Mouse (Mus musculus) limb, embryonic 14.5 days (tissue): ENCODE measurements around the gene Mt1. TPM values are rescaled to one million over a fixed set of nuclear protein-coding genes. Genes with fewer than 3 reads are reported as not detected.

Source experiments
- ATAC-seq: fragments of 200-750 bp; cut with Nextera tagmentation; 2 replicates; pipeline ENCODE4 v1.8.0; 2017; ENCODE audit warnings: low read depth, moderate number of reproducible peaks, moderate TSS enrichment; ENCODE audit not compliant: low FRiP score
- DNase-seq: peaks from one replicate; pipeline ENCODE4 v3.0.0-alpha.2; 2015; ENCODE audit warnings: low spot score
- H3K27ac ChIP-seq: fragments of 300-500 bp; sonication (generic); replicated peaks from 2 replicates; pipeline ENCODE4 v1.5.1; 2014; ENCODE audit warnings: low read depth, mild to moderate bottlenecking, low read length, moderate library complexity, mixed read lengths
- H3K27me3 ChIP-seq: fragments of 300-500 bp; sonication (generic); 2 replicates; pipeline ENCODE4 v1.6.1; 2014; ENCODE audit warnings: low read length, mixed read lengths; ENCODE audit not compliant: control insufficient read depth, insufficient read depth
- H3K36me3 ChIP-seq: fragments of 300-500 bp; sonication (generic); 2 replicates; pipeline ENCODE4 v1.6.1; 2014; ENCODE audit warnings: mild to moderate bottlenecking, low read length, moderate library complexity, mixed read lengths; ENCODE audit not compliant: control insufficient read depth, insufficient read depth
- H3K4me1 ChIP-seq: fragments of 300-500 bp; sonication (generic); 2 replicates; pipeline ENCODE4 v1.6.1; 2014; ENCODE audit warnings: antibody characterized with exemption, low read length, mixed read lengths; ENCODE audit not compliant: control insufficient read depth, insufficient read depth
- H3K4me2 ChIP-seq: fragments of 300-500 bp; sonication (generic); replicated peaks from 2 replicates; pipeline ENCODE4 v1.6.1; 2014; ENCODE audit warnings: low read depth, mild to moderate bottlenecking, low read length, moderate library complexity; ENCODE audit not compliant: severe bottlenecking
- H3K4me3 ChIP-seq: fragments of 300-500 bp; sonication (generic); replicated peaks from 2 replicates; pipeline ENCODE4 v1.5.1; 2014; ENCODE audit warnings: low read length
- H3K9ac ChIP-seq: fragments of 300-500 bp; sonication (generic); 2 replicates; pipeline ENCODE4 v1.6.1; 2014; ENCODE audit warnings: mild to moderate bottlenecking, low read depth, low read length, moderate library complexity; ENCODE audit not compliant: severe bottlenecking
- H3K9me3 ChIP-seq: fragments of 300-500 bp; sonication (generic); 2 replicates; pipeline ENCODE4 v1.6.1; 2016; ENCODE audit warnings: low read length; ENCODE audit not compliant: control insufficient read depth
- POLR2A ChIP-seq: fragments of 200-500 bp; IDR thresholded peaks from 2 replicates; pipeline ENCODE4 v1.8.0; 2012; ENCODE audit warnings: inconsistent platforms, mild to moderate bottlenecking, moderate library complexity, borderline replicate concordance; ENCODE audit not compliant: insufficient read depth, insufficient read length; ENCODE audit errors: extremely low read depth
- WGBS: fragments of 180-500 bp; shearing (Covaris S2); extraction: QIAGEN DNeasy Blood & Tissue Kit; methylation state at CpG from one replicate; pipeline ENCODE4 v1.1.7; 2014; 5-methylcytosine and 5-hydroxymethylcytosine counted together
- polyA plus RNA-seq, 2 experiments: library from polyadenylated mRNA; depleted of rRNA in 1 of 2; stranded (reverse) in 1 of 2; unstranded in 1 of 2; fragments of >200 nt; fragmentation: Nextera tagmentation in 1 of 2; extraction: Ambion mirVana in 1 of 2; gene quantifications; 2 replicates each; pipeline versions ENCODE4 v1.2.1 to v1.2.3; 2012 to 2014

The Mt1 gene
- polyA plus RNA-seq, 2 experiments, result 91.7 to 158 TPM

- no peak for ATAC-seq
- TF ChIP-seq POLR2A, result no peak
- peak; percentile 69 for DNase-seq
- H3K4me1 ChIP-seq, result peaks cover 10% of the 10 kb centered on the region; the same call in 1 of the 2 replicates
- peak overlapping the region; percentile 32; the same call in 1 of the 2 replicates for H3K4me2 ChIP-seq
- H3K4me3 ChIP-seq, result no peak overlapping the region
- peaks cover 17% of the 10 kb centered on the region for H3K27me3 ChIP-seq
- WGBS, result under 1% methylated on average over 6 of the region's 6 CpGs
- peak overlapping the region; percentile 36; the same call in 1 of the 2 replicates for H3K9ac ChIP-seq
- H3K36me3 ChIP-seq, result no peaks in the 10 kb centered on the region
- H3K27ac ChIP-seq, result no peak overlapping the region
- H3K9me3 ChIP-seq, result no peaks in the 10 kb centered on the region
These were observed 11.6 kb upstream of the Mt1 start for GRCm38 (mm10) chr8:94167244-94167643.

- ATAC-seq (no peak), DNase-seq (no peak)
- no peak overlapping the region for H3K4me3 ChIP-seq
- WGBS, result 72% methylated on average over 5 of the region's 5 CpGs
- H3K27me3 ChIP-seq, result peaks cover 40% of the 10 kb centered on the region
- H3K4me2 ChIP-seq, result no peak overlapping the region
- H3K9ac ChIP-seq, result no peak overlapping the region
- no peak overlapping the region for H3K27ac ChIP-seq
- no peaks in the 10 kb centered on the region for H3K36me3 ChIP-seq
- peaks cover 19% of the 10 kb centered on the region for H3K4me1 ChIP-seq
- TF ChIP-seq POLR2A, result no peak
- H3K9me3 ChIP-seq, result no peaks in the 10 kb centered on the region
These were observed 9.3 kb upstream of the Mt1 start for GRCm38 (mm10) chr8:94169547-94169946.

GRCm38 (mm10) chr8:94171321-94171755 is 7.5 kb upstream of the Mt1 start:
- Histone ChIP-seq H3K9me3 (no peaks in the 10 kb centered on the region), H3K4me2 (peak overlapping the region; percentile 87; the same call in 1 of the 2 replicates), H3K9ac (no peak overlapping the region), H3K27ac (no peak overlapping the region), H3K4me3 (0 out of 2 replicates have a peak overlapping the region, but pooled peaks have one; percentile 46), H3K4me1 (peaks cover 19% of the 10 kb centered on the region), H3K27me3 (peaks cover 57% of the 10 kb centered on the region), H3K36me3 (no peaks in the 10 kb centered on the region)
- DNase-seq (no peak), ATAC-seq (no peak)
- TF ChIP-seq POLR2A, result no peak
- WGBS, result 37% methylated on average over 10 of the region's 10 CpGs

- DNase-seq (no peak), ATAC-seq (peak; percentile 63; the same call in 1 of the 2 replicates)
- H3K4me2 ChIP-seq, result peak within 1 kb of the TSS; percentile 87
- 1% methylated on average over 45 of the region's 56 CpGs for WGBS
- H3K4me3 ChIP-seq, result peak within 1 kb of the TSS; percentile 46
- H3K4me1 ChIP-seq, result peaks cover 19% of the 10 kb centered on the region
- H3K9me3 ChIP-seq, result no peaks in the 10 kb centered on the region
- no peaks in the 10 kb centered on the region for H3K36me3 ChIP-seq
- H3K27ac ChIP-seq, result no peak within 1 kb of the TSS
- peak within 1 kb of the TSS; percentile 40 for H3K9ac ChIP-seq
- TF ChIP-seq POLR2A, result no peak
- H3K27me3 ChIP-seq, result peaks cover 66% of the 10 kb centered on the region
These were observed 6.6 kb upstream of the Mt1 start, which contains the start of gene Mt2 for GRCm38 (mm10) chr8:94172075-94172808. Gene Mt2 (plus strand): TSS chr8:94172664.

GRCm38 (mm10) chr8:94172809-94173732 is 5.8 kb upstream of the Mt1 start:
- H3K36me3 ChIP-seq, result no peaks in the 10 kb centered on the region
- WGBS, result 3% methylated on average over 39 of the region's 39 CpGs
- no peaks in the 10 kb centered on the region for H3K9me3 ChIP-seq
- peaks cover 19% of the 10 kb centered on the region for H3K4me1 ChIP-seq
- peaks cover 74% of the 10 kb centered on the region for H3K27me3 ChIP-seq
- peak overlapping the region; percentile 87 for H3K4me2 ChIP-seq
- DNase-seq, result no peak
- H3K4me3 ChIP-seq, result peak overlapping the region; percentile 46
- ATAC-seq, result no peak
- no peak for TF ChIP-seq POLR2A
- H3K9ac ChIP-seq, result peak overlapping the region; percentile 40; the same call in 1 of the 2 replicates
- no peak overlapping the region for H3K27ac ChIP-seq
